Mouse (Mus musculus): ENCODE results near the gene Ccl27a.

Ccl27a gene

DNA sequence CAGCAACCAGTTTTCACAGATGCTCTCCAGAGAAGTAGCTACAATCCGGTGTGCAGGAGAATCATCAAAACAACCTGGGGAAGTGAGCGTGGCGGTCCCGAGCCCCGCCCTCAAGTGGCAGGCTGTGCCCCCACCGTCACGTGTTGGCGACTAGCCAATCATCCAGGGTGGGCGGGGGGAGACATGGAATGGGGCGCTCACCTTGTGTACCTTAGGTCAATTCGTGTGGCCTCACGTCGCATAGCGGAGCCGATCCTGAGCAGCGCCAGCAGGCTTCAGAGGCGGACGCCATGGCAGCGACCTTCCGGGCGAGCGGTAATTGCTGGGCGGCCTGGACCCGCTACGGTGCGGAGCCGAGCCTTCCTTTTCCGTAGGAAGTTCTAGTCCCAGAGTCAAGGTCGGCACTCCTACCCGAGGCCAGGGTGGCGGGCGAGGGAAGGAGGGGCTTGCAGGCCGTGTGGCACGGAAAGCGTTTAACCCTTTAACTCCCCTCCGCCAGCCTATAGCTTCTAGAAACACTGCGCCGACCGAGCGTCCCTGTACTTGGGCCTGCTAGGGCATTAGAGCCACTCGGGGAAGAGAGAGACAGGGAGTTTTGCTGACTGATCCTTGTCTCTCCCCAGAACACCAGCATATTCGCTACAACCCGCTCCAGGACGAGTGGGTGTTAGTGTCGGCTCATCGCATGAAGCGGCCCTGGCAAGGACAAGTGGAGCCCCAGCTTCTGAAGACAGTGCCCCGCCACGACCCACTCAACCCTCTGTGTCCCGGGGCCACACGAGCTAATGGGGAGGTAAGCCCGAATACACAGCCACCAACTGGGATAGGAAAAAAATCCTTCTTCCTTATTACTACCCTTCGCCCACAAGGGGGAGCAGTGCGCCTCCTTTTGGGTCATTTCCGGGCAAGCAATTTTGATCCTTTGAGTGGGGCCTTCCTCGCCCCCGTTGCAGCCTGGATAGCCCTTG lies 18.4 kb downstream of the Ccl27a start, which contains the start of gene Sigmar1:
Gene Sigmar1, minus strand, starts transcription at position 820 of the 968 bp plus-strand sequence.
- CTCF ChIA-PET: interaction anchor here (0.5 kb wide), 1 partner anchor 112 kb away, joined by 3 read pairs; no protein-coding TSS in a partner anchor

DNA sequence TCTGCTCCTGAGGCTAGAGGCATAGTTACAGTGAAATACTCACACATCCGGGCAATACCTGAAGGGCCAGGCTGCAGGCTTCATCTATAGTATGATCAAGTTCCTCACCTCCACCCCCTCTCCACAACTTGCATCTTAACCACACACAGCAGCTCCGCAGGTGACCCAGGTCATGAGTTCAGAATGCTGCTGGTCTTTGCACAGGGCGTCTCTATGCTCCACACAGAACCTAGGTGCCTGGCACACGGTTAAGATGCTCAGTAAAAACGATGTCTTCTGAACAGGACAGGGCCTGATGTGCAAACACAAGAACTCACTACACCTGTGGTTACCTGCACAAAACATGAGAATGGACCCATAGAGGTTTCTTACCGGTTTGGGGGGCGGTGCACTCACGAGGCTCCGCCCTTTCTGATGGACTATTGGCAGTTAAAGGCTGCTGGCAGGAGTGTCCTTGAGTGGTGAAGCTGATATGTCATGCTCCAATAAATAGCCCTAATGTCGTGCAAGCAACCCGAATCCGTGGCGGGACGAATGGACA lies 19.2 kb downstream of the Ccl27a start, which contains the start of gene Galt:
Gene Galt, plus strand, starts transcription at position 432 of the 541 bp plus-strand sequence.
- CTCF ChIA-PET: no interaction called here

DNA sequence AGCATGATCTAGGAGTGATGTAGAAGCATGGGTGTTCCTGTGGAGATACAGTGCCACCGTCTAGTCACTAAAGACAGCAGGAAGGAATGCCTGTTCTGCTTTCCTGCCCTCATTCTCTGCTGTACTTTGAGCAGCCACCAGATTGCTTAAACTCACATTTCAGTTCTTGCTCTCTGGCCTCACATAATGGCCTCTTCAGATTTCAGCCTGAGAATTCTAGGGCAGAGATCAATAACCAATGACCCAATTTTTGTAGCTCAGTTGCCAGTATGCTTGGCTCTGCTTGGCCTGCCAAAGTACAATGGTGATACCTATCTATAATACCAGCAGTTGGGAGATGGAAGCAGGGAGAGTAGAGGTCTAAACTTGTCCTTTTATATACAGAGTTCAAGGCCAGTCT lies 29.0 kb downstream of the Ccl27a start:
- CTCF ChIA-PET: no interaction called here

DNA sequence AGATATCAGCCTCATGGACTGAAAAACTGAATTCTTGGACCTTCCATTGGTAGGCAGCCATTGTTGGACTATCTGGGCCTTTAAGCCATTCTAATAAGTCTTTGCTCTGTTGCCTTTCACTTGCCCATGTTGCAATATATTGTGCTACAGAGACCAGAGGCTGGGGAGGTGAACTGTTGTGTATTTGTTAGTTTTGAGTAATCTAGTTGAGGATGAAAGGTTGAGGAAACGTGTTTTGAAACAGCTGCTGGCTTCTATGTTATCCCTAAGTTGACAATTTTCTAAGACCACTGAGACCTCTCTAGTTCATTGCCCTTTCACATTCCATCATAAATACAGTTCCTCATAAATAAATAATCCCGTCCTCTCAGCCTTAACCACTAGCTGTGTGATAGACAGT lies 29.9 kb downstream of the Ccl27a start:
- CTCF ChIA-PET: no interaction called here

DNA sequence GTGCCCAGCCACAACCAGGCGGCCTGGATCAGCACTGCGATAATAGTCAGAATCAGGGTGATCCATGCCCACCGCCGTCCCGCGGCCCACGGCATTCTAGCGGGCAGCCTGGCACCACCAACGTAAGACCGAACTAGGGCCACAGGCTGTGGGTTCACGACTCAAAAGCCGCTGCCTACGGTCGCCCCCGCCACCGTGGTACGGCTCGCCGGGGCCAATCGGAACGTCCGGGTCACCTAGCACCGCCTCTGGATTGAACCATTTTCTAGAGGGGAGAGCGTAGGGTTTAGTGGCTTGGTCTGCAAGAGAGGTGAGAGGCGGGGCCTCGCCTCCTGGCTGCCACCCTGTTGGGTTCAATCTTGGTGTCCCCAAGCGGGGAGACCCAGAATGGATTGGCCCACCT lies 32.9 kb downstream of the Ccl27a start:
- CTCF ChIA-PET: interaction anchor here (1.3 kb wide), 1 partner anchor 30 kb away, joined by 4 read pairs; no protein-coding TSS in a partner anchor

DNA sequence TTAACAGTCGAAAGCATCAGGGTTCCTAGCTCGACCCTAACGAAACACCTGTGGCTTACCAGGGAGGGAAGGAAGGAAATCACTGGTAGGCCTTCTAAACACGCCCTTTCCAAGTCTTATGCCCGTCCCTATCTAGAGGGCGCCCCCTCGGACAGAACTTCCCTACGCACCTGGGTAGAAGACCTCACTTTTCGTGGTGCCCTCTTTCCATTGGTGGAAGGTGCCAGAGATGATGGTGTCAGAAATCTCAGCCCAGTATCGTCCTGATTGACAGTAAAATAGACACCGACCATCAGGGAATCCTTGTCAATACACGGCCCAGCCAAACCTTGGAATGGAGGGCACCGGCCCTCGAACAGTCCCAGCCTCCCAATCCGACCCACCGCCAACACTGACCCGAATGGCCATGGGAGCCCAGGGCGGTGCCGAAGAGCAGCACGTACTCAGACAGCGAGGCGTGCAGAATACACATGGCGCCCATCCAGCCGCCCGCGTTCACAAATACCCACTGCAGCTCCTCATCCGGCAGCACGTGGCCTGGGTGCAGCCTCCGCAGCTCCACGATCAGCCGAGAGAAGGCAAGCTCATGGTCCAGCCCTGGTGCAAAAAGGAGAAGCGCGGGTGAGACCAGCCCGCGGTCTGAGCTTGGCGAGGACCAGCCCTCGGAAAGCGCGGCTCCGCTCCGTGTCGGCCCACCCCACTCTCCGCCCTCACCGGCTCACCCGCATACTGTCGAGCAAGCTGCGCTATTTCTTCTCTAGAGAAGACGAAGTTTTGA lies 33.5 kb downstream of the Ccl27a start:
- CTCF ChIA-PET: interaction anchor here (1.3 kb wide), 1 partner anchor 29 kb away, joined by 4 read pairs; no protein-coding TSS in a partner anchor

DNA sequence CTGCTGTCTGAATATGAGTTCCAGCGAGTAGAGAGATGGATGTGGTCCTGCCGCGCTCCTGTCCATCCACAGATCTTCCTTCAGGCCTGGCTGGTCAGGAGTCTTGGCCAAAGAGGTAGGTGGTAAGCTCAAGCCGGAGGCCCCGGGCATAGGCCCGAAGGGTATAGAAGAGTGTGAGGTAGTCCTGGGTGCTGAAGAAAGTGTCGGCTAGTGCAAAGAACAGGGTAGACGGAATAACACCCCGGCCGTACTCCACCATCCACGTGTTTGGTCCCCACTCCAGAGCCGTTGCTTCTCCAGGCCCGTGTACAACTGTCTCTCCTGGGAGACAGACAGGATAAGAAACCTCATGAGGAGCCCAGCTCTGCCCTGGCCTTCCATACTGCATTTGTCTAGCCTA lies 34.8 kb downstream of the Ccl27a start:
- CTCF ChIA-PET: interaction anchor here (1.5 kb wide), 1 partner anchor 23 kb away, joined by 14 read pairs; no protein-coding TSS in a partner anchor

DNA sequence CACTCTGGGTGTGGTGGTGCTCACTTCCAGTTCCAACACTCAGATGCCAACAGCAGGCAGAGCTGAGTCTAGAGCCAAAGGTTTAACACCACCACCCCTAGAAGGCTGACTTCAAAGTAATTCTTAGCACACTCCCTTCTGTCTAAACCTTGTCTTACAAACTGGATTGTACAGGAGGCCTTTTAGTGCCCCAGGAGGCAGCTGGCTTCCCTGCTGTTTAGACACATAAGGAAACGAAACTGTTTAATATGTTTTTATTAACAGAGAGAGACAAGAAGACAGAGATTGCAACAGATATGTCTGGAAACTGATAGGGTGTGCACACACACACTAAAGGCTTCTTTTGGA lies 35.8 kb downstream of the Ccl27a start:
- CTCF ChIA-PET: interaction anchor here (0.5 to 1.5 kb wide), 3 partner anchors 22 to 37 kb away, joined by 3 to 14 read pairs (median 11); no protein-coding TSS in a partner anchor

DNA sequence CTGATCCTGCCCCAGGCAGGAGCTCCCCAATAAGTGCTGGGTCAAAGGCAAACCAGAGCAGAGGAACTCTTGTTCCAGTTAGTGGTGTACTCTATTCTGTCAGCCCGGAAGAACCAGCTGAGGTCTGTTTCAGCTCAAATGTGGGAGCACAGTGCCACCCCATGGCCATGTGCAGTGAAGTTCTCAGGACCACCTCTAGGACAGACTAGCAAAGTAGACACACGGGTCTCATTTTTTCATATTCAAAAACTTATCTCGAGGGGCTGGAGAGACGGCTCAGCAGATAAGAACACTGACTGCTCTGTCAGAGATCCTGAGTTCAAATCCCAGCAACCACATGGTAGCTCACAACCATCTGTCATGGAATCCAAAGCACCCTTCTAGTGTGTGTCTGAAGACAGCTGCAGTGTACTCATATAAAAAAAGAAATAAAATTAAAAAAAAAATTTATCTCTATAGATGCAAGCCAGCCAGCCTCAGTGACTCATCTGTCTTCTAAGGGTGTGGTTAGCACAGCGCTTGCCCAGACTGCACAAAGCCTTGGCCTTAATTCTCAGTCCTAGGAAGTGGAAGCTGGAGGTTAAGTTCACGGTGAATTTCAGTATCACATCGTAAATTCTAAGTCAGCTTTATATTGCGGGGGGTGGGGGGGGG lies 36.3 kb downstream of the Ccl27a start:
- CTCF ChIA-PET: interaction anchor here (0.5 to 1.5 kb wide), 5 partner anchors 22 to 434 kb away, joined by 3 to 14 read pairs (median 4); no protein-coding TSS in a partner anchor

DNA sequence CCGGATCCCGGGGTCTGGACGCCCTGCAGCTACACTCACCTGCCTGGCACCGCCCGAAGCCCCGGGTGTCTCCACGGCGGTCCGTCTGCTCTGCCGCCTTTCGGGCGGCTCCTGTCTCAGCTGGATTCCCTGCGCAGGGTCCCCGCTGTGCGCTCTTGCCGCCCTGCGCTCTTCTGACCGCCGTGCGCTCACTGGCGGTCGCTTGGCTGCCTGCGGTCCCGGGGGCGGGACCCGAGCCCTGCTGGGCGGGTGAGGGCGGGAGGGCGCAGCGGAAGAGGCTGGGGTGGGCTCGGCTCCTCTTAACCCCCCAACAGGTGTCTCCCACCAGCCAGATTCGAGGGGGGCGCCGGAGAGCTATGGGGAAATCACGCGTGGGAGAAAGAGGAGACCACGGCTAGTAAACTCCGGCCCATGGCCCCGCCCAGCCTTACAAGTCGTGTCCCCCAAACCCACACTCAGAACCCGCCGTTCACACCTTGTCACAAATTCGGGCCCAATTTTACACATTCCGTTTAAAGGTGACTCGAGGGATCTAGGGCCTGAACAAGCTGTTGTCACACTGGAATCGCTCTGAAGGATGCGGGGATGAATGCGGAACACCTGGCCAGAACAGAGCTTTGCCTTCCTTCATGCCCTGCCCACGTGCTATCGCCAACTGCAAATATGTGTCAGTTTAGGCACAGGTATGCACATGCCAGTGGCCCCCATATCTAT lies 42.8 kb downstream of the Ccl27a start, which contains the start of gene Arid3c:
Gene Arid3c, minus strand, starts transcription at position 91 of the 714 bp plus-strand sequence.
- CTCF ChIA-PET: no interaction called here

DNA sequence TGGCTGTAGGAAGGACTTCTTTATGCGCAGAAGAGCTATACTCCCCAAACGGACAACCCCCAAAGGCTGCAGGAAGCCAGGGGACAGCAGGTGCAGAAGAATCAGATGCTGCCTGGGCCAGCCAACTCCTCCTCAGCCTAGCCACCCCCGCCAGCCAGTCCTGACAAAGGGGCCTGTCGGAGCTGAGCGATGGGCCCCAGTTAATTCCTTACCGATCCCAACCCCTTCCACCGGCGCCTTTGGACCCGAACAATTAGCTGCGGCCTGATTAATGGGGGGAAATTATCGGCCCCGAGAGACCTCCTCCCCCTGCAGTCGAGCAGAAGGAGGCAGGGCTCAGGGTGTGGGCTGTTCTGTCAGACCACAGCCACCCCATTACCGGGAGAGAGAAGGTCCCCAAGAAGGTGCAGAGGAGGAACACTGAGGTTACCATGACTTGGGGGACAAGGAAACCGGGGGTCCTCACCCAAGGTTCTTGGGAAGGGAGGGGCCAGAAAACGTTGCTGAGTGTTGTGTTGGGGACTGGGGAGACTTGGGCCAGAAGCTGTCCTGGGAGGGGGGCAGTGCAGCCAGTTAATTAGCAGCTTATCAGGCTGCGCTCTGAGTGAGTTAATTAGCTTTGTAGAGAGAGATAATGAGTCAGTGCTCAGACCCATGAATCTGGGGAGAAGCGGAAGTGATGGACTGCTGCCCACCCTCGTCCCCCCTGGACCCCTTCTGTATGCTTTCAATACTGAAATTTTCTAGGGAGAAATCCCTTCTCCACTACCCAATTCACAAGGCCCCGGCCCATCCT lies 47.0 kb downstream of the Ccl27a start:
- CTCF ChIA-PET: interaction anchor here (0.5 kb wide), 1 partner anchor 59 kb away, joined by 5 read pairs; no protein-coding TSS in a partner anchor

DNA sequence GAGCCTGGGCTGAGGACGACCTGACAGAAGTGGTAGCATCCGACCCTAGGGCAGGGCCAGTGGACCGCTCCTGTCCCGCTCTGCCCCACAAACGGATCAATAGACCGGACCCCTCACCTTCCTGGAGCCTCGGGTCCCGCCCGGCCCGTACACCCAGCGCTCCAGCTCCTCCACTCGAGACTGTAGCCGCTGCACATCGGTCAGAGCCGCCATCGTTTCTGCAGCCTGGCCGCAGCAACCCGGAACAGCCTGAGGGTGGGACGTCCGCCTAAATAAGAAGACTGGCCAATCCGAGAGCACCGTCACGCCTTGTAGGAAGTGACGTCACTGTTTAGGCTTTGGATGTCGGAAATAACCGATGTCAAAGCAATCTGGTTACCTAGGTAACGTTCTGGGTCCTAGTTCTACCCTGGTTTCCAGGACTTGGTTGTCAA lies 51.1 kb downstream of the Ccl27a start, which contains the start of gene Dctn3:
Gene Dctn3, minus strand, starts transcription at position 253 of the 434 bp plus-strand sequence.
- CTCF ChIA-PET: interaction anchor here (0.9 to 1.0 kb wide), 2 partner anchors 9 kb away, joined by 3 to 5 read pairs; partner anchors contain the start of gene Rpp25l
